ENCODE assay signal across 8 mouse cellular contexts in the genomic region with DNA sequence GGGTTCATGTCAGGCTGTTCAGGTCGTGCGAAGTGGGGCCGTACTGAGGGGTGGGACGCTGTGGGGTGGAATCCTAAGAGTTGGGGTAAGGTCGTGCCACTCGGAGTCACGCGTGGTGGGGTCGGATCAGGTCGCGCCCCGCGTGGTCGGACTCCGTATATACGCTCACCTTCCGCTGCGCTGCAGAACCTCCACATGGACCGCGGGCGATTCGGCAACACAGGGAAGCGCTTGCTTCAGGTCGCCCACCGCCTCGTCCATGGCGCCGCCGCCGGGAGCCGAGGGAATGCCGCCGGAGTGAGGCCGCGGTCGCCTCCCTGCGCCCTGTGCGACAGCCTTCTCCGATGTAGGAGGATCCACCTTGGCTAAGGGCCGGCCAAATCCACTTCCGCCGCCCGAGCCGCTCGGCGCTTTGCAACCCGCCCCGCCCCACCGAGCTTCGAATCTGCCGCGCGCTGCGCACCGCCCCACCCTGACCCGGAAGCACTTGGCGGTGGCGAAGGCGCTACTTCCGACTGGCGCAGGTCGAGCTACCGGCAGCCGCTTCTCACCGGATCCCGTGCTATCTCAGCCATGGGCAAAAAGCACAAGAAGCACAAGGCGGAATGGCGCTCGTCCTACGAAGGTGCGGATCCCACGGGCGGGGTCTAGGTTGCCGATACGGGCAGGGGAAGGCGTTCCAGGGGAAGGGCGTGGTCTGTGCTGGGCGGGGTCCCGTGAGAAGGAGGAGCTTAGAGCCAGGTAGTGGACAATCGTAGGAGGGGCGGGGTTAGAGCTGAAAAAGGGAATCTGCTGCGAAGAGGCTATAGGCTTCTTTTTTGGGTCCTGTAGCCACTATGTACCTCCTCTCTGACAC. TPM values are rescaled to one million over a fixed set of nuclear protein-coding genes. Genes with fewer than 3 reads are reported as not detected.
DNase-seq lines count a peak whose midpoint lies in the region; ATAC-seq and TF ChIP-seq lines count a peak whose summit lies in the region.

Gene Trip13 (minus strand): TSS at position 464 of the 856 bp plus-strand sequence.
Gene Brd9 (plus strand): TSS at position 491 of the 856 bp plus-strand sequence.

- no peak for TF ChIP-seq CTCF in gastrocnemius, adult 2 months (IDR thresholded peaks at IDR 0.05)
- TF ChIP-seq CTCF in hindbrain, postnatal 0 days (IDR thresholded peaks at IDR 0.05; ENCODE audit: low read depth), result peak; percentile 42
- TF ChIP-seq CTCF in left cerebral cortex, adult 2 months (IDR thresholded peaks at IDR 0.05), result no peak; the same call in 1 of the 2 replicates

- ATAC-seq in common myeloid progenitor, adult 5-6 weeks (replicated peaks; ENCODE audit: low read depth, poor library complexity, severe bottlenecking), result peak; percentile 86
- ATAC-seq in hindbrain, postnatal 0 days, result peak; percentile 97
- peak; percentile 89 for ATAC-seq in megakaryocyte, adult 5-6 weeks (ENCODE audit: poor library complexity, severe bottlenecking)

- no peaks in the 10 kb centered on the region for H3K27me3 ChIP-seq in hindbrain, postnatal 0 days (ENCODE audit: insufficient read depth, low read length)

- no peaks in the 10 kb centered on the region for H3K4me1 ChIP-seq in hindbrain, postnatal 0 days (ENCODE audit: insufficient read depth, low read length)

- DNase-seq in ZHBTc4 (ENCODE audit: low read depth, low spot score), result peak; percentile 97
- peak; percentile 95 for DNase-seq in gastrocnemius, adult 2 months
- peak; percentile 96 for DNase-seq in hindbrain, postnatal 0 days (ENCODE audit: low spot score)
- peak; percentile 88 to 90 for DNase-seq in left cerebral cortex, adult 2 months (ENCODE audit: extremely low spot score in 1 of 2, low spot score in 2 of 2)
- peak; percentile 87 to 89 for DNase-seq in right cerebral cortex, adult 2 months (ENCODE audit: low spot score in 2 of 2)
- peak; percentile 95 for DNase-seq in urinary bladder, postnatal 14 days (ENCODE audit: low spot score)

- H3K9ac ChIP-seq in hindbrain, postnatal 0 days (replicated peaks; ENCODE audit: low read length), result peak within 1 kb of the TSS; percentile 85

- peaks cover 13% of the 10 kb centered on the region for H3K36me3 ChIP-seq in hindbrain, postnatal 0 days (ENCODE audit: insufficient read depth, low read length)

- peak within 1 kb of the TSS; percentile 71 for H3K4me2 ChIP-seq in hindbrain, postnatal 0 days (ENCODE audit: low read depth, low read length)

- intact Hi-C loops in gastrocnemius, adult 2 months (cut with DNase I), result no loop called here
- intact Hi-C loops in left cerebral cortex, adult 2 months (cut with DNase I), result no loop called here

- WGBS in hindbrain, postnatal 0 days, result under 1% methylated on average over 81 of the region's 82 CpGs

- no peaks in the 10 kb centered on the region for H3K9me3 ChIP-seq in hindbrain, postnatal 0 days (ENCODE audit: low read length)

- peak within 1 kb of the TSS; percentile 89 for H3K27ac ChIP-seq in gastrocnemius, adult 2 months
- H3K27ac ChIP-seq in hindbrain, postnatal 0 days, result peak within 1 kb of the TSS; percentile 89
- peak within 1 kb of the TSS; percentile 90 for H3K27ac ChIP-seq in left cerebral cortex, adult 2 months

- peak within 1 kb of the TSS; percentile 95 for H3K4me3 ChIP-seq in gastrocnemius, adult 2 months
- peak within 1 kb of the TSS; percentile 83 for H3K4me3 ChIP-seq in hindbrain, postnatal 0 days (ENCODE audit: low read length)
- peak within 1 kb of the TSS; percentile 59 for H3K4me3 ChIP-seq in left cerebral cortex, adult 2 months

RNA-seq across cellular contexts. Expression of gene Trip13, which starts in this region (rescaled TPM):
- total RNA-seq in common myeloid progenitor, adult 5-6 weeks (2017), result 41.1 and 42.8 TPM in 2 replicates
- total RNA-seq in gastrocnemius, adult 2 months (2021), result under 1 TPM in 1 of 2 experiments, not detected in 1; 0.25 TPM
- 1.9 and 2.6 TPM in 2 replicates for total RNA-seq in hindbrain, postnatal 0 days (2014; rRNA removed)
- 10.5 and 11.8 TPM in 2 replicates for polyA plus RNA-seq in hindbrain, postnatal 0 days (2015; fragmentation: Nextera tagmentation; extraction: Ambion mirVana)
- 1 to 10 TPM in 1 of 2 experiments, under 1 TPM in 1; 0.38 to 1.1 TPM for total RNA-seq in left cerebral cortex, adult 2 months (2021)
- 26.9 and 30.8 TPM in 2 replicates for total RNA-seq in megakaryocyte, adult 5-6 weeks (2015)
- total RNA-seq in megakaryocyte, adult 5-6 weeks (2017), result 18.4 and 23.7 TPM in 2 replicates

RNA-seq across cellular contexts. Expression of gene Brd9, which starts in this region (rescaled TPM):
- 71.1 and 113 TPM in 2 replicates for total RNA-seq in common myeloid progenitor, adult 5-6 weeks (2017)
- 10 to 100 TPM in 1 of 2 experiments, 1 to 10 TPM in 1; 7.8 to 12.9 TPM for total RNA-seq in gastrocnemius, adult 2 months (2021)
- total RNA-seq in hindbrain, postnatal 0 days (2014; rRNA removed), result 68.2 and 71.7 TPM in 2 replicates
- 72.4 and 73.2 TPM in 2 replicates for polyA plus RNA-seq in hindbrain, postnatal 0 days (2015; fragmentation: Nextera tagmentation; extraction: Ambion mirVana)
- 10 to 100 TPM; 84.2 to 88.7 TPM for total RNA-seq in left cerebral cortex, adult 2 months (2021)
- 58.4 and 67.9 TPM in 2 replicates for total RNA-seq in megakaryocyte, adult 5-6 weeks (2015)
- total RNA-seq in megakaryocyte, adult 5-6 weeks (2017), result 117 and 154 TPM in 2 replicates

Comparison
In these comparisons a context has a peak if more than half of its experiments do, and no peak if none do; other contexts are left out.
1. Peak in every context shown above with its lines: DNase-seq, ATAC-seq, H3K4me3 ChIP-seq and H3K27ac ChIP-seq.